Mouse (Mus musculus) small intestine, adult 2 months (tissue): ENCODE measurements around the gene Pccb. TPM values are rescaled to one million over a fixed set of nuclear protein-coding genes. Genes with fewer than 3 reads are reported as not detected.
A peak's percentile ranks its signal among the peaks of the same experiment; 100 is the strongest.

ENCODE experiments used
- H3K27ac ChIP-seq: fragments of 200-500 bp; 2 replicates; pipeline ENCODE4 v1.5.1; 2012; ENCODE audit warnings: low read depth, low read length, control low read depth, inconsistent platforms; ENCODE audit not compliant: insufficient read depth
- H3K27me3 ChIP-seq: fragments of 200-500 bp; 2 replicates; pipeline ENCODE4 v1.6.1; 2012; ENCODE audit warnings: mild to moderate bottlenecking, moderate library complexity, low read length, inconsistent platforms; ENCODE audit not compliant: control insufficient read depth, insufficient read depth
- H3K36me3 ChIP-seq: fragments of 200-500 bp; 2 replicates; pipeline ENCODE4 v1.6.1; 2012; ENCODE audit warnings: mild to moderate bottlenecking, low read length, control low read depth, inconsistent platforms; ENCODE audit not compliant: control insufficient read depth, insufficient read depth
- H3K4me1 ChIP-seq: fragments of 200-500 bp; 2 replicates; pipeline ENCODE4 v1.6.1; 2012; ENCODE audit warnings: low read length, inconsistent platforms, mixed read lengths; ENCODE audit not compliant: control insufficient read depth, insufficient read depth, insufficient read length
- H3K4me3 ChIP-seq: fragments of 200-500 bp; 2 replicates; pipeline ENCODE4 v1.5.1; 2012; ENCODE audit warnings: low read depth, mild to moderate bottlenecking, control low read depth, inconsistent platforms, low read length, moderate library complexity
- CTCF ChIP-seq: fragments of 200-500 bp; IDR thresholded peaks from 2 replicates; pipeline ENCODE4 v1.5.1; 2012; ENCODE audit warnings: low read depth, mild to moderate bottlenecking, control low read depth, inconsistent platforms, low read length, moderate library complexity, mixed read lengths; ENCODE audit not compliant: insufficient replicate concordance, insufficient read length; ENCODE audit errors: extremely low read depth
- POLR2A ChIP-seq: fragments of 200-500 bp; IDR thresholded peaks from 2 replicates; pipeline ENCODE4 v1.6.1; 2012; ENCODE audit warnings: low read depth, mild to moderate bottlenecking, control low read depth, inconsistent platforms, low read length, moderate library complexity
- whole genome bisulfite sequencing: fragments of 180-500 bp; shearing (Covaris S2); methylation state at CpG from one replicate; pipeline ENCODE4 v1.1.7; 2018; 5-methylcytosine and 5-hydroxymethylcytosine counted together
- polyA plus RNA-seq: library from polyadenylated mRNA; depleted of rRNA; stranded (reverse); fragments of >200 nt; gene quantifications from 2 replicates; pipeline ENCODE4 v1.2.3, GENCODE M21; 2012

The Pccb gene
- polyA plus RNA-seq, 1 experiment: 60.1 TPM

DNA sequence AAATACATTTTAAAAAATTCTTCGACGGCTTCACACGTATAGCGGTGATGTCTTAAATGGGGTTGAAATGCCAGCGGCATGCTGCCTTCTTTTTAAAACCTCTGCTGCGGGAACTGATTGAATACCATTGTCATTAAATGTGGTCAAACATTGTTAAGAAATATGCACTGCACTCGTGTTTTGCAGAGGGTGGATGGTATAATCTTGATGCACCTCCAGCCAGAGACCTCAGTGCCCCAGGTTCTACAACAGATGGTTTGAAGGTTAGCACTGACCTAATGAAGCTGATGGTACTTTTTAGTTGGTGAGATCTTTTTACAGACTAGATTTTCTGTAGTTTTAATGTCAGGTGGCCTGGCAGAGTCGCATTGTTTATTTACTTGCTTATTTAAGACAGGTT is 41.0 kb upstream of the Pccb start:
- under 1% methylated on average over 8 of the region's 8 CpGs for WGBS
- TF ChIP-seq CTCF (no peak), POLR2A (no peak)
- Histone ChIP-seq H3K36me3 (no peaks in the 10 kb centered on the region), H3K4me1 (peaks cover 12% of the 10 kb centered on the region; the same call in 1 of the 2 replicates), H3K4me3 (peak overlapping the region; percentile 92), H3K27me3 (no peaks in the 10 kb centered on the region), H3K27ac (peak overlapping the region; percentile 41)

DNA sequence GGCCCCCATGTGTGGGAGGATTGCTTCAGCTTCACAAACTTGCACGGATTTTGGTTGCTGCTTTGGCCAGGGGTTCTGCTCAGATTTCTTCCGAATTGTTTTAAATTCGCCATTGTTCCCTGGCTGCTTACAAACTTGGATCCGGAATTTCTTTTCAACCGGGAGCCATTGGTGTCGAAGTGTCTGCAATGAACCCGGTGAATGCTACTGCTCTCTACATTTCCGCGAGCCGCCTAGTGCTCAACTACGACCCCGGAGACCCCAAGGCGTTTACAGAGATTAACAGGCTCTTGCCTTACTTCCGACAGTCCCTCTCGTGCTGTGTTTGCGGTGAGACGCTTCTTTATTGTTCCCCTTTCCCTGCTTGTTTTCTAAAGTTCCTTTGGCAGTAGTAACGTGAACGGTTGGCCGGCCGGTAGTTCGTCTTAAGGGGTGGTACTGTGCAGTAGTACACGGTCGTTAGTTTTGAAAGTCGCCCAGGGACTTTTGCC is 40.4 kb upstream of the Pccb start:
- H3K4me1 ChIP-seq: peaks cover 11% of the 10 kb centered on the region; the same call in 1 of the 2 replicates
- H3K27me3 ChIP-seq: no peaks in the 10 kb centered on the region
- no peaks in the 10 kb centered on the region for H3K36me3 ChIP-seq
- H3K4me3 ChIP-seq: peak overlapping the region; percentile 92
- under 1% methylated on average over 25 of the region's 25 CpGs for WGBS
- peak overlapping the region; percentile 98 for H3K27ac ChIP-seq
- TF ChIP-seq CTCF (peak; percentile 22; the same call in 1 of the 2 replicates), POLR2A (no peak)

DNA sequence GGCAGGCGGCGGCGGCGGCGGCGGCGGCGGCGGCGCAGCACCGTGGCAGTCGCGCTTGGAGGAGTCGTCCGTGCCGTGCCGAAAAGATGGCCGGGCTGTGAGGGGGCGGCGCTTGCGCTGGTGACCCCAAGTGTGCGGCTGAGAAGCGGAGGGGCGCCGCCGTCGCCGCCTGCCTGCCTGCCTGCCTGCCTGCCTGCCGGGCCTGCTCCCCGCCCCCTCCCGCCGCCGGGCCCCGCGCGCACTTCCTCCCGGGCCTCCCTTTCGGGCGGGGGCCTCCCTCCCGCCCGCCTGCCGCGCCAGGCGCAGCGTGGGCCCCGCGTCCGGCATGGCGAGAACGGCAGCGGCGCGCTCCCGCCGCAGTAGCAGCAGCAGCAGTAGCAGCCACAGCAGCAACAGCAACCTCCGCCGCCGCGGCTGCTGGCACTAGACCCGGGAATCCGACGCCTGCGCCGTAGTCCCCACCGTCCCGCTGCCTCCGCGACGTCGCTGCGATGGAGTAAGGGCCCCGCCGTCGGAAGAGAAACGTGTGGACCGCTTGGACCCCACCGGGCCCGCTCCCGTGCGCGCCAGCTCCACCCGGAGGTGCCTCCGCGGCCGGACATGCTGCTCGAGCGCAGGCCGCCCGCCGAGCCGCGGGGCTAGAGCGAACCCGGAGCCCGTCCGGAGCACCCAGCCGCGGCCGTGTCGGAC is 39.8 kb upstream of the Pccb start:
- TF ChIP-seq POLR2A (peak; percentile 50), CTCF (no peak)
- Histone ChIP-seq H3K4me3 (peak overlapping the region; percentile 92), H3K4me1 (peaks cover 10% of the 10 kb centered on the region; the same call in 1 of the 2 replicates), H3K27me3 (no peaks in the 10 kb centered on the region), H3K36me3 (no peaks in the 10 kb centered on the region), H3K27ac (peak overlapping the region; percentile 98)
- under 1% methylated on average over 98 of the region's 100 CpGs for WGBS

DNA sequence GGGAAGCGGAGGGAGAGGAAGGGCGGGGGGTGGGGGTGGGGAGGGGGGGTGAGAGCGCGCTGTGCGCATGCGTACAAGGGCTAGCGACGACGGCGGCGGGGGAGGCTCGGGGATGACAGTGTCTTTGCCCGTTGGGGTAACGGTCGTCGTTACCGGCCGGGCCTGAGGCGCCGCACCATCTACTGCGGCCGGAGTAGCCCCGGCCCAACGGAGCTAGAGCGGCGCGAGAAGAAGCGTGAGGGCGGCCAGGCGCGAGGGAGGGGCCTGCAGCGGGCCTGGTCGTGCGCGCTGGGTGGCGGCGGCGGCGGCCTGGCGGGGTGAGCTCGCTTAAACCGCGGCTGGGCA is 39.3 kb upstream of the Pccb start, which contains the start of gene Msl2:
Msl2 (plus strand) TSS at position 115 of the 345 bp plus-strand sequence.
- Histone ChIP-seq H3K4me1 (peaks cover 7% of the 10 kb centered on the region; the same call in 1 of the 2 replicates), H3K27me3 (no peaks in the 10 kb centered on the region), H3K4me3 (peak within 1 kb of the TSS; percentile 92), H3K27ac (peak within 1 kb of the TSS; percentile 98), H3K36me3 (no peaks in the 10 kb centered on the region)
- TF ChIP-seq POLR2A (peak; percentile 66), CTCF (no peak)
- 2% methylated on average over 31 of the region's 43 CpGs for WGBS

DNA sequence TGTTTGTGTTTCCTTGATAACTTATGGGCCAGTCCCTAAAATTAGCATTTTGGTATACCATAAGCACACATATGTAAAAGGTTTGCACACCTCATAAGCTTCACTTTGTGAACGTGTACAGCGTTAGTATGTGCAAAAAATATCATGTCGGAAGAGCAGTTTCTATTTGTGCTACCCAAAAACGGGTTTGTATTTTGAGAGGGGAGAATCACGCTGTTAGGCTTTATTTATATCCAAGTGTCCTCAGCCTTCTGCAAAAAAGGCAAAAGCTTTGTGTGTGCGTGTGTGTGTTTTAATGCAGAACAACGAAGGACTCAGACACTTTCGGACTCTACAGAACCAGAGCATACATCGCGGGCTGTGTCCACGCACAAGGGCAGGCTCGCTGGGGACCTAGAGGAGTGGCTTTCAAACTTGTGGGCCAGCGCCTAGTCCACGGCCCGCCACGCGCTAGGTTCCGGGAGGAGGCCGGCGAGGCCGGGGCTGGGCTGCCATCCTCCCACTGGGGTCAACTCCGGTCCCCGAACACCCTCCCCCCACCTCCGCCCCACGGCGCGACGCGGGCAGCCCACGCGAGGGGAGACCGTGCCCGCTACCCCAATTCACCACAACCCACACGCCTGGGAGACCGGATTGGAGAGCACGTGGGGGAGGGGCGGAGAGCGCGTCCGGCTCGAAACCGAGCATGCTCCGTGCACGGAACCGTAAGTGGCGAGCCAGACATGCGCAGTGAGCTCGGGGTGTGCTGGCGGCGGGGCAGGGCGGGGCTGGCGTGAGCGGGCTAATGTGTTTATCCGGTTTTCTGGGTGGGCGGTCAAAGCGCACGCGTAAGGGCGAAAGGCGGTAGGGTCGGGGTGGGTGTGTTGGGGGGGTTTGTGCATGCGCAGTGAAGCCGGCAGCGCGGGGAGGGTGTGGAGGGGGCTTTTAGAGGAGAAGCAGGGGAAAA is 38.6 kb upstream of the Pccb start:
- peak overlapping the region; percentile 92 for H3K4me3 ChIP-seq
- H3K4me1 ChIP-seq: peaks cover 1% of the 10 kb centered on the region; the same call in 1 of the 2 replicates
- no peaks in the 10 kb centered on the region for H3K36me3 ChIP-seq
- TF ChIP-seq CTCF (no peak), POLR2A (peak; percentile 65)
- peak overlapping the region; percentile 77 for H3K27ac ChIP-seq
- WGBS: 1% methylated on average over 65 of the region's 65 CpGs
- H3K27me3 ChIP-seq: no peaks in the 10 kb centered on the region

DNA sequence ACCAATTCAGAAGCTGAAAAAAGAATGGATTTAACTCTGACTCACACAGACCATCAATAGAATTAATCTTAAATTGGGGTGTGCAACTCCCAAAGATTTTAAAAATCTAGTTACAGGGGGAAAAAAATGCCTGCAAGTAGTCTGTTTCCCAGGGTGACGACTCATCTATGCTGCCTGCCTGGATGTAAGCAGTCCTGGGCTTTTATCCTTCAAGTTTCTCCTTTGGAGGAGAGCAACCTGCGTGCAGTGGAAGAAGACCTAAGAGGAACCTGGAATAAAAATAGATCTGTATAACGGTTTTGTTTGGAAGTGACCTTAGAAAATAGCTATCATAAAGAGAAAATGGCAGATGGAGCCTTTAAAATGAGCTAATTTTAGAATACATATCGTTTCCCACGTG is 37.8 kb upstream of the Pccb start:
- H3K36me3 ChIP-seq: no peaks in the 10 kb centered on the region
- H3K27ac ChIP-seq: no peak overlapping the region
- WGBS: 41% methylated on average over 5 of the region's 5 CpGs

More for the DNA sequence above, 37.8 kb upstream of the Pccb start:
- no peak for TF ChIP-seq POLR2A
- TF ChIP-seq CTCF: no peak
- no peaks in the 10 kb centered on the region for H3K4me1 ChIP-seq
- H3K4me3 ChIP-seq: no peak overlapping the region
- H3K27me3 ChIP-seq: no peaks in the 10 kb centered on the region
